Mouse (Mus musculus) lung, postnatal 0 days (tissue): ENCODE measurements around the gene Necab3. TPM values are rescaled to one million over a fixed set of nuclear protein-coding genes. Genes with fewer than 3 reads are reported as not detected.

ENCODE experiments used
- ATAC-seq: fragments of 200-750 bp; cut with Nextera tagmentation; 2 replicates; pipeline ENCODE4 v1.8.0; 2017; ENCODE audit warnings: moderate library complexity
- DNase-seq: peaks from one replicate; pipeline ENCODE4 v3.0.0-alpha.2; 2016; ENCODE audit warnings: low spot score
- H3K27ac ChIP-seq: fragments of 300-500 bp; sonication (generic); 2 replicates; pipeline ENCODE4 v1.5.1; 2014; ENCODE audit warnings: antibody characterized with exemption, mild to moderate bottlenecking, low read length, mixed read lengths
- H3K27me3 ChIP-seq: fragments of 300-500 bp; sonication (generic); replicated peaks from 2 replicates; pipeline ENCODE4 v1.6.1; 2014; ENCODE audit warnings: low read length, mixed read lengths; ENCODE audit not compliant: insufficient read depth
- H3K36me3 ChIP-seq: fragments of 300-500 bp; sonication (generic); 2 replicates; pipeline ENCODE4 v1.6.1; 2014; ENCODE audit warnings: low read length, mixed read lengths; ENCODE audit not compliant: insufficient read depth
- H3K4me1 ChIP-seq: fragments of 300-500 bp; sonication (generic); 2 replicates; pipeline ENCODE4 v1.6.1; 2014; ENCODE audit warnings: antibody characterized with exemption, low read depth, low read length, mixed read lengths; ENCODE audit not compliant: insufficient read depth
- H3K4me2 ChIP-seq: fragments of 300-500 bp; sonication (generic); replicated peaks from 2 replicates; pipeline ENCODE4 v1.6.1; 2014; ENCODE audit warnings: low read depth, mild to moderate bottlenecking, low read length, moderate library complexity, mixed read lengths
- H3K4me3 ChIP-seq: fragments of 300-500 bp; sonication (generic); 2 replicates; pipeline ENCODE4 v1.5.1; 2014; ENCODE audit warnings: low read depth, low read length
- H3K9ac ChIP-seq: fragments of 300-500 bp; sonication (generic); replicated peaks from 2 replicates; pipeline ENCODE4 v1.6.1; 2014; ENCODE audit warnings: low read depth, mild to moderate bottlenecking
- H3K9me3 ChIP-seq: fragments of 300-500 bp; sonication (generic); 2 replicates; pipeline ENCODE4 v1.6.1; 2016; ENCODE audit warnings: low read length, mixed read lengths
- CTCF ChIP-seq: IDR thresholded peaks from 2 replicates; pipeline ENCODE4 v1.5.1; 2016; ENCODE audit warnings: antibody characterized with exemption, mild to moderate bottlenecking
- EP300 ChIP-seq: IDR thresholded peaks from 2 replicates; pipeline ENCODE4 v1.6.1; 2016; ENCODE audit warnings: antibody characterized with exemption, mild to moderate bottlenecking, control low read depth
- WGBS: fragments of 180-500 bp; shearing (Covaris S2); extraction: QIAGEN DNeasy Blood & Tissue Kit; methylation state at CpG from one replicate; pipeline ENCODE4 v1.1.7; 2014; 5-methylcytosine and 5-hydroxymethylcytosine counted together
- polyA plus RNA-seq: library from polyadenylated mRNA; unstranded; fragments of >200 nt; fragmentation: Nextera tagmentation; extraction: Ambion mirVana; gene quantifications from 2 replicates; pipeline ENCODE4 v1.2.1, GENCODE M21; 2015

The Necab3 gene
- polyA plus RNA-seq, 1 experiment from 2014 or later = 0.81 TPM

DNA sequence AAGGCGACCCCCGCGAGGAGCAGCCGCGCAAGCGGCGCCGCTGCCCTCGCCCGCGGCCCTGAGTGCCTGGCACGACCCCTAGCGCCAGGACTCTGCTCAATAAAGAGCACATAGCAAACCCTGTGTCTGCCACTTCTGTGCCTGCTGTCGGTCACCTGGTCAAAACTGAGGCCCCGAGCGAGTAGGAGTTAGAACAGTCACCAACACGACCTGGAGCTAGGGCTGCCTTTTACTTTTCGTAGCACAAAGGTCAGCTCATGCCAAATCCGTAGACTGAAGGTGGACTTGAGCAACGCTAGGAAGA, 8.9 kb downstream of the Necab3 start:
- WGBS = 16% methylated on average over 20 of the region's 20 CpGs
- no peak overlapping the region for H3K9ac ChIP-seq
- peaks cover 16% of the 10 kb centered on the region for H3K4me1 ChIP-seq
- H3K4me2 ChIP-seq = peak overlapping the region; percentile 75
- no peaks in the 10 kb centered on the region for H3K9me3 ChIP-seq
- H3K36me3 ChIP-seq = no peaks in the 10 kb centered on the region
- no peak for TF ChIP-seq EP300
- TF ChIP-seq CTCF = no peak
- no peak for DNase-seq
- H3K27ac ChIP-seq = no peak overlapping the region
- no peak for ATAC-seq
- peak overlapping the region; percentile 34 for H3K4me3 ChIP-seq
- H3K27me3 ChIP-seq = no peaks in the 10 kb centered on the region

DNA sequence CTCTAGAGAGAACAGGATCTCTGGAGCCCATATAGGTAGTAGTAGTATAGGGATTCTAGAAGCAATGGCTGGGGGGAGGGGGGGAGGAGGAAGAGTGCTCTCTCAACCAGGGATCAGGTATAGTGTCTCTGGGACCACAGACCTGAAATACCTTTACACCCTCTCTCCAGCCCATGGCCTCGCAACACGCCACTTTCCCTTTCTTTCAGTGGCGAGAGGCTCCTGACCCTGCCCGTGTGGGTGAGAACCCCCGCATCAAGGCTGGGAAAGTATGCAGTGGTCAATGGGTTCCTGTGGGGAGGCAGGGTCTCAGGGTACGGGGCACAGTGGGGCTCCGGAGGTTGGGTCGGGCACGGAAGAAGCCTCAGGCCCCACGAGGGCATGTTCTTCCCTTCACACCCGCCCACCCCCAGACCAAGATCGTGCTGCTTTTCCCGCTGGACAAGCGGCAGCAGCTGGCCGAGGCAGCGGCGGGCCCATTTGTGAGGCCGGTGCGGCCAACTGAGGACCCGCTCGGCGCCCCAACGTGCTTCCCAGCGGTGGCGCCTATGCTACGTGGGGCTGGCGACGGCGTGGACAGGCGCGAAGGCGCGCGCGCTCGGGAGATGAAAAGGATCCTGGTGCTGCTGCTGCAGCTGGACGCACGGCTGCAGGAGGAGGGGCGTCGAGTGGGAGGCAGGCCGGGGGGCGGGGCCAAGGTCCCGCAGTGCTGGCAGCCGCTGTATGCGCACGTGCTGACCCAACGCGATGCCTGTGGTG, 9.4 kb downstream of the Necab3 start:
- H3K4me2 ChIP-seq = peak overlapping the region; percentile 75
- no peak overlapping the region for H3K27ac ChIP-seq
- no peak overlapping the region for H3K9ac ChIP-seq
- H3K36me3 ChIP-seq = no peaks in the 10 kb centered on the region
- no peaks in the 10 kb centered on the region for H3K27me3 ChIP-seq
- TF ChIP-seq CTCF = no peak
- TF ChIP-seq EP300 = no peak
- no peaks in the 10 kb centered on the region for H3K9me3 ChIP-seq
- ATAC-seq (peak; percentile 57), DNase-seq (peak; percentile 84)
- 3% methylated on average over 43 of the region's 48 CpGs for WGBS
- peaks cover 16% of the 10 kb centered on the region for H3K4me1 ChIP-seq
- H3K4me3 ChIP-seq = peak overlapping the region; percentile 34

- Histone ChIP-seq H3K36me3 (no peaks in the 10 kb centered on the region), H3K4me1 (peaks cover 16% of the 10 kb centered on the region), H3K4me3 (no peak overlapping the region), H3K27me3 (no peaks in the 10 kb centered on the region), H3K4me2 (no peak overlapping the region), H3K9ac (no peak overlapping the region), H3K9me3 (no peaks in the 10 kb centered on the region), H3K27ac (no peak overlapping the region)
- peak; percentile 66 for DNase-seq
- 56% methylated on average over 3 of the region's 3 CpGs for WGBS
- no peak for TF ChIP-seq CTCF
- TF ChIP-seq EP300 = no peak
- peak; percentile 54 for ATAC-seq
Observed at GRCm38 (mm10) chr2:154548688-154549087, 10.0 kb downstream of the Necab3 start.

DNA sequence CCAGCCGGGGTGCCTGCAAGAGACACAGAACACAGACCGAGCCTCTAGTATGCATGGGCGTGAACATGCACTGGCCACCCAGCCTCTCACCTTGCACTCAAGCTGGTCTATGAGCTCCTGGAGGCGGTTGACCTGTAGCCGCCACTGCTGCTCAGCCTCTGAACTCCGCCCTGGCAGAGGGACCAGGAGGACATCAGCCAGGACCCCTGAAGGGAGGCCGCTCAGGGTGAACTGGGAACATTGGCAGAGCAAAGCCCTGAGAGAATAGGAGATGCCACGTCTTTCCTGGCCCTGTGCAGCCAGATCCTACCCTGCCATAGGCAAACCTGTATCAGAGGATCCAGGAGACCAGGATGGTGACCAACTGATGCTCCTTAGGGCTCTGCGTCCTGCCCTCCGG, 12.0 kb downstream of the Necab3 start, which contains the start of gene 1700003F12Rik:
1700003F12Rik (plus strand) TSS at position 375 of the 400 bp plus-strand sequence.
- no peaks in the 10 kb centered on the region for H3K36me3 ChIP-seq
- 91% methylated on average over 10 of the region's 10 CpGs for WGBS
- no peak for DNase-seq

DNA sequence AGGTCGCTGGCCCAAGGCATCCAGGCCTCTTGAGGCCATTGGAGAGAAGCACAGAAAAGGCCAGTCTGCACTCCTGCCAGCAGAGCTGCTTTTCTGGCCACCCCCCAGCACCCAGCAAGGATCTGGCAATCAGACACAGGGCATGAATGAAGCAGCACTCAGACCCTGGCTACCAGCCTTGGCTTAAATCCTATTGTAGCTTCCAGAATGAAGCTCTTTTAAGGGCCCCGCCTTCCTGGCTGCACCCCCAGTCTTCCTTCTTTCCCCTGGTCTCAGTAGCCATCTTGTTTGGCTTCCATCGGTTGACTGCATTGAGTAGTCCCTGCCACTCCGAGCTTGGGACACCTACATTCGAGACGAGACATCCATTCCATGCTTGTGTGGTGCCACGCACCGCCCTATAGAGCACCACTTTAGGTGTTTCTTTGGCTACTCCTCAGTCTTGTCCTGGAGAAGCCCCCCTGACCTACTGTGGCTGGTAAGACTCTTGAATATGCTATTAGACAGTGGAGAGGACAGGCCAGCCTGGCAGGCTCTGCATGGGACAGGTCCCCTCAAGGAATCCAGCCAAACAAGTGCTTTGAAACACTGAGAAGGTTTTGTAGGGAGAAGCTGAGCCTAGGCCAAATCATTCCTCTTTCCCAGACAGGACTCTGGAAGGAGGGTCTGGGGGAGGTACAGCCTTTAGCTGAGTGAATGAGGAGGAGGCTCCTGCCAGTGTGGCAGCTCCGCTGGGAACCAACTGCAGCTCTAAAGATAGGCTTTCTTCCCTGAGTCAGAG, 14.9 kb downstream of the Necab3 start:
- no peaks in the 10 kb centered on the region for H3K36me3 ChIP-seq
- H3K4me3 ChIP-seq = no peak overlapping the region
- H3K9ac ChIP-seq = no peak overlapping the region
- H3K27me3 ChIP-seq = no peaks in the 10 kb centered on the region
- H3K27ac ChIP-seq = no peak overlapping the region
- TF ChIP-seq EP300 = no peak
- no peak for TF ChIP-seq CTCF
- no peak overlapping the region for H3K4me2 ChIP-seq
- no peak for DNase-seq
- ATAC-seq = no peak
- WGBS = 87% methylated on average over 9 of the region's 9 CpGs
- H3K9me3 ChIP-seq = no peaks in the 10 kb centered on the region
- no peaks in the 10 kb centered on the region for H3K4me1 ChIP-seq

More for the DNA sequence above, 12.0 kb downstream of the Necab3 start, which contains the start of gene 1700003F12Rik:
- no peak within 1 kb of the TSS for H3K4me2 ChIP-seq
- H3K4me3 ChIP-seq = no peak within 1 kb of the TSS
- no peaks in the 10 kb centered on the region for H3K9me3 ChIP-seq
- no peaks in the 10 kb centered on the region for H3K27me3 ChIP-seq
- no peak for TF ChIP-seq EP300
- TF ChIP-seq CTCF = no peak
- peaks cover 9% of the 10 kb centered on the region for H3K4me1 ChIP-seq
- no peak within 1 kb of the TSS for H3K27ac ChIP-seq
- H3K9ac ChIP-seq = no peak within 1 kb of the TSS
- no peak for ATAC-seq

- H3K27me3 ChIP-seq = no peaks in the 10 kb centered on the region
Observed at GRCm38 (mm10) chr2:154541630-154542029, 17.1 kb downstream of the Necab3 start.

More at GRCm38 (mm10) chr2:154541630-154542029, 17.1 kb downstream of the Necab3 start:
- Histone ChIP-seq H3K4me1 (no peaks in the 10 kb centered on the region), H3K27ac (no peak overlapping the region), H3K4me2 (no peak overlapping the region), H3K9me3 (no peaks in the 10 kb centered on the region), H3K9ac (no peak overlapping the region), H3K36me3 (no peaks in the 10 kb centered on the region), H3K4me3 (no peak overlapping the region)
- no peak for ATAC-seq
- TF ChIP-seq EP300 = no peak
- peak; percentile 18 for TF ChIP-seq CTCF
- 83% methylated on average over 2 of the region's 2 CpGs for WGBS
- no peak for DNase-seq
